Mouse (Mus musculus) kidney, embryonic 16.5 days (tissue): Measurements from ENCODE around the gene Tyw5. TPM values are rescaled to one million over a fixed set of nuclear protein-coding genes. Genes with fewer than 3 reads are reported as not detected.

Experiments
- ATAC-seq: fragments of 200-750 bp; cut with Nextera tagmentation; 2 replicates; pipeline ENCODE4 v1.8.0; 2017; ENCODE audit warnings: moderate TSS enrichment; ENCODE audit not compliant: low FRiP score, low TSS enrichment
- H3K27ac ChIP-seq: fragments of 300-500 bp; sonication (generic); 2 replicates; pipeline ENCODE4 v1.5.1; 2014; ENCODE audit warnings: low read length
- H3K27me3 ChIP-seq: fragments of 300-500 bp; sonication (generic); 2 replicates; pipeline ENCODE4 v1.6.1; 2014; ENCODE audit warnings: low read length, control low read depth, mixed read lengths; ENCODE audit not compliant: insufficient read depth
- H3K36me3 ChIP-seq: fragments of 300-500 bp; sonication (generic); 2 replicates; pipeline ENCODE4 v1.6.1; 2014; ENCODE audit warnings: low read length, control low read depth, mixed read lengths; ENCODE audit not compliant: insufficient read depth
- H3K4me1 ChIP-seq: fragments of 300-500 bp; sonication (generic); 2 replicates; pipeline ENCODE4 v1.6.1; 2014; ENCODE audit warnings: low read length, control low read depth, mixed read lengths; ENCODE audit not compliant: insufficient read depth
- H3K4me2 ChIP-seq: fragments of 300-500 bp; sonication (generic); replicated peaks from 2 replicates; pipeline ENCODE4 v1.6.1; 2014; ENCODE audit warnings: low read depth, low read length
- H3K4me3 ChIP-seq: fragments of 300-500 bp; sonication (generic); 2 replicates; pipeline ENCODE4 v1.5.1; 2014; ENCODE audit warnings: mild to moderate bottlenecking, low read length
- H3K9ac ChIP-seq: fragments of 300-500 bp; sonication (generic); replicated peaks from 2 replicates; pipeline ENCODE4 v1.6.1; 2014; ENCODE audit warnings: low read length
- H3K9me3 ChIP-seq: fragments of 300-500 bp; sonication (generic); 2 replicates; pipeline ENCODE4 v1.6.1; 2016; ENCODE audit warnings: low read length, control low read depth
- WGBS: fragments of 180-500 bp; shearing (Covaris S2); extraction: QIAGEN DNeasy Blood & Tissue Kit; methylation state at CpG from one replicate; pipeline ENCODE4 v1.1.7; 2014; 5-methylcytosine and 5-hydroxymethylcytosine counted together
- polyA plus RNA-seq: library from polyadenylated mRNA; unstranded; fragments of >200 nt; fragmentation: Nextera tagmentation; extraction: Ambion mirVana; gene quantifications from 2 replicates; pipeline ENCODE4 v1.2.1, GENCODE M21; 2015

Tyw5 gene
- polyA plus RNA-seq, 1 experiment from 2014 or later: 33.2 TPM

DNA sequence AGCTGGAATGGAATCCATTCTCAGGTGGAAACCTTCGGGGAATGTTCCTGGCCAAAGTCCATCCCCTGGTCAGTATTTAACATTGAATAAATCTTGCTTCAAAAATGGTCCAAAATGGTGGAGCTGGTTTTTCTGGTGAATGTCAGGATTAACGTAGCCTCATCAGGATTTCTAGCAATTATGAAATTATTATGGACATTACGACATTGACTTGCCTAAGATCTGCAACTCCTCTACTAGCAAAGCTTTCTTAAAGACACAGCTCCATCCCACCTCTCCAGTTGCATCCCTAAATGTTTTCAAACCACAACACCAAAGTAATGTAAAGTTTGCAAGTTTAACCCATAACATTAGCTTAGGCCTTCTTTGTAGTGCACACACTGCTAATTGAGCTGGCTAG, 39.5 kb downstream of the Tyw5 start:
- 92% methylated on average over 3 of the region's 3 CpGs for WGBS
- Histone ChIP-seq H3K4me1 (no peaks in the 10 kb centered on the region), H3K27ac (no peak overlapping the region), H3K4me2 (no peak overlapping the region), H3K27me3 (no peaks in the 10 kb centered on the region), H3K9me3 (no peaks in the 10 kb centered on the region), H3K9ac (no peak overlapping the region), H3K36me3 (no peaks in the 10 kb centered on the region), H3K4me3 (no peak overlapping the region)
- no peak for ATAC-seq

GRCm38 (mm10) chr1:57358546-57358945, 48.4 kb downstream of the Tyw5 start:
- H3K27ac ChIP-seq: no peak overlapping the region
- H3K9me3 ChIP-seq: no peaks in the 10 kb centered on the region
- no peak overlapping the region for H3K4me2 ChIP-seq
- no peaks in the 10 kb centered on the region for H3K4me1 ChIP-seq
- no peaks in the 10 kb centered on the region for H3K27me3 ChIP-seq
- H3K4me3 ChIP-seq: no peak overlapping the region
- no peak for ATAC-seq
- no peaks in the 10 kb centered on the region for H3K36me3 ChIP-seq
- 73% methylated on average over 5 of the region's 5 CpGs for WGBS
- no peak overlapping the region for H3K9ac ChIP-seq

DNA sequence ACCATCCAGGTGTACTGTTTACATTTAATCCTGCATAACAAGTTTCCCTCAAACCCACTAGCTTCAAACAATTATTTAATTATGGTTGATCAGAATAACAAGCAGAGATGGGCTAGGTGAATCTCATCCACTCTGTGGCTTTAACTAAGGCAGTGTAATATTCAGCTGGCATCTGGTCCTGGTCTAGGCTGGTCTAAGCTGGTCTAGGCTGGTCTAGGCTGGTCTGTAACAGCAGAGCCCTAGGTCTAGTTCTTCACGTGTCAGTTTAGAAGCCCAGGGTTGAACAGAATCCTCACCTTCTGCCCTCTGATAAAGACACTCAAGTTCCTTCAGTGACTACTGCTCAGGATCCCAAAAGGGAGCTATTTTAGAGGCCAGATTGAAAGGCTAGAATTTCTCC, 55.0 kb downstream of the Tyw5 start:
- H3K36me3 ChIP-seq: no peaks in the 10 kb centered on the region
- H3K4me1 ChIP-seq: no peaks in the 10 kb centered on the region
- H3K9ac ChIP-seq: no peak overlapping the region
- no peak for ATAC-seq
- H3K4me3 ChIP-seq: no peak overlapping the region
- no peaks in the 10 kb centered on the region for H3K9me3 ChIP-seq
- H3K27ac ChIP-seq: no peak overlapping the region
- no peaks in the 10 kb centered on the region for H3K27me3 ChIP-seq
- no peak overlapping the region for H3K4me2 ChIP-seq
- WGBS: 56% methylated on average over 1 of the region's 1 CpGs

- no peak overlapping the region for H3K4me3 ChIP-seq
- ATAC-seq: no peak
- H3K27ac ChIP-seq: no peak overlapping the region
- H3K4me1 ChIP-seq: no peaks in the 10 kb centered on the region
- no peaks in the 10 kb centered on the region for H3K9me3 ChIP-seq
- no peaks in the 10 kb centered on the region for H3K36me3 ChIP-seq
- no peak overlapping the region for H3K9ac ChIP-seq
- H3K4me2 ChIP-seq: no peak overlapping the region
- no peaks in the 10 kb centered on the region for H3K27me3 ChIP-seq
These were observed 59.4 kb downstream of the Tyw5 start for GRCm38 (mm10) chr1:57347487-57347886.

- Histone ChIP-seq H3K36me3 (no peaks in the 10 kb centered on the region), H3K9ac (no peak overlapping the region), H3K27ac (no peak overlapping the region), H3K4me1 (no peaks in the 10 kb centered on the region), H3K27me3 (no peaks in the 10 kb centered on the region), H3K4me3 (no peak overlapping the region), H3K9me3 (no peaks in the 10 kb centered on the region), H3K4me2 (no peak overlapping the region)
- no peak for ATAC-seq
- 40% methylated on average over 2 of the region's 2 CpGs for whole genome bisulfite sequencing
These were observed 65.7 kb downstream of the Tyw5 start for GRCm38 (mm10) chr1:57341197-57341596.

DNA sequence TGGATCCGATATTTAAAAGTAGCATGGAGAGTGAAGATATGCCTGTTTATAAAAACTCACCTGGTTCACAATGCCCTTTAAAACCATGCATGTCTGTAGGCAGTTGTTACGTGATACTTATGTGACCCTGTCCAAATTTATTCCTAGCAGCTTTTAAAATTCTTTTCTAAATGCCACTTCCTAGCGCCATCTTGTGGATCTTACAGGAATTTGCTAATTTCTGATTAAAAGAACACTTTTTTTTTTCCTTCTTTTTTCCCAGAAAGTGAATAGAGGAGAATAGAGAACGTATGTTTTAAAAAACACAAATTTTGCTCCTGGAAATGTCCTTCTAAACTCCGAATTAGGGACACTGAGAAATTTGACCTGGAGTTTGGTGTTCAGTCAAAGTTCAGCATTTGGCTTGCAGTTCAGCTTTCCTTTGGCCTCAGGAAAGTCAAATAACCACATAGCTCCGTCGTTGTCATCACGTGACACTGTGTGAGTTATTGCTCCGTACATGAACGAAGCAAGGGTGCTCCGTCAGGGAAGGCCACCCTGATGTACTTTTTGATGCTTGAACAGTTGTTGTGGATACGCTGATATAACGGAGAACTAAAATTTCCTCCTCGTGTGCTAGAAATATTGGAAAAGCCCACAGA, 67.6 kb downstream of the Tyw5 start:
- Histone ChIP-seq H3K9ac (no peak overlapping the region), H3K36me3 (no peaks in the 10 kb centered on the region), H3K27ac (no peak overlapping the region), H3K27me3 (0 out of 2 replicates have a peak, but pooled peaks cover 3% of the 10 kb centered on the region), H3K4me2 (no peak overlapping the region), H3K4me3 (no peak overlapping the region), H3K9me3 (no peaks in the 10 kb centered on the region), H3K4me1 (no peaks in the 10 kb centered on the region)
- no peak for ATAC-seq
- 45% methylated on average over 14 of the region's 14 CpGs for WGBS

Other genes with a start within 250 kb of the Tyw5 start
- 12.6 and 12.9 TPM in 2 replicates for gene 1700066M21Rik, start 29.5 kb downstream of the Tyw5 start, polyA plus RNA-seq
- gene Maip1, start 773 bp downstream of the Tyw5 start, polyA plus RNA-seq: 19.2 and 20.7 TPM in 2 replicates